In the genomic region with DNA sequence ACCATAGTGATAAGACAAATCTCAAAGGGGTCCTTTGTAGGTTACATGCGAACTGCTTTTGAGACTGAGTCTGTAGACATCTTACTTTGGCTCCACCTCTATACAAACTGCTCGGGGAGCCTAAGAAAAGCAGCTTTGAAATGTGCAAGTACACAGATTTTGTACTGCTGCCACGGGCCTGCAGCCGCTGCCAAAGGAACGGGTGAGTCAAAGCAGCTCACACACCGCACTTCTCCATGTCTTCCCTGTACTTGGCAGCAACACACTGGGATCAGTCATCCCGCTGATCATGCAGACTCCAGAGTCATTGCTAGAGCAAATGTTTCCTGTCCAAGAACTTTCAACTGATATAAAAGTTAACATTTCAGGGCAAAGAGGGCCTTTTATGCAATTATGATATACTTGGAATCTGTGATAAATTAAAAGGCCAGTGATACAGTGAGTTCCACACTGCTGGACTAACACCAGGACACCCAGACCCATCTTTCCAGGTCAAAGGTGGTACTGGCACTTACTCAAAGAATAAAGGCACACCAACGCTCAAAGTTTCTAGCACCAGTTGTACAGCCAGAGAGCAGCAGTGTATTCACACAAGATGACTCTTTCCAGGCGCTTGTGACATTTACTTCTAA, we compare ENCODE assay signal across 8 mouse cellular contexts.
DNase-seq lines count a peak whose midpoint lies in the region; ATAC-seq and TF ChIP-seq lines count a peak whose summit lies in the region.

No protein-coding gene starts in this region.

- no peak for TF ChIP-seq CTCF in lung, embryonic 14.5 days (IDR thresholded peaks at IDR 0.05; ENCODE audit: low read depth)

- H3K4me1 ChIP-seq in forebrain, embryonic 14.5 days (ENCODE audit: control insufficient read depth, insufficient read depth, low read length): peaks cover 15% of the 10 kb centered on the region; the same call in 1 of the 2 replicates
- no peaks in the 10 kb centered on the region for H3K4me1 ChIP-seq in forebrain, embryonic 11.5 days (replicated peaks; ENCODE audit: control insufficient read depth, insufficient read depth, low read length)
- H3K4me1 ChIP-seq in lung, embryonic 14.5 days (ENCODE audit: insufficient read depth): no peaks in the 10 kb centered on the region
- no peaks in the 10 kb centered on the region for H3K4me1 ChIP-seq in stomach, embryonic 15.5 days
- H3K4me1 ChIP-seq in liver, embryonic 12.5 days: no peaks in the 10 kb centered on the region

- H3K27me3 ChIP-seq in forebrain, embryonic 14.5 days (replicated peaks; ENCODE audit: control insufficient read depth, insufficient read depth, low read length): no peaks in the 10 kb centered on the region
- H3K27me3 ChIP-seq in forebrain, embryonic 11.5 days (ENCODE audit: control insufficient read depth, insufficient read depth, low read length): no peaks in the 10 kb centered on the region
- H3K27me3 ChIP-seq in lung, embryonic 14.5 days (ENCODE audit: insufficient read depth, low read length): no peaks in the 10 kb centered on the region
- H3K27me3 ChIP-seq in stomach, embryonic 15.5 days (replicated peaks): no peaks in the 10 kb centered on the region
- no peaks in the 10 kb centered on the region for H3K27me3 ChIP-seq in liver, embryonic 12.5 days (replicated peaks)

- no peak overlapping the region for H3K9ac ChIP-seq in forebrain, embryonic 14.5 days (ENCODE audit: low read length)
- no peak overlapping the region for H3K9ac ChIP-seq in forebrain, embryonic 11.5 days (ENCODE audit: low read length)
- H3K9ac ChIP-seq in lung, embryonic 14.5 days: no peak overlapping the region
- no peak overlapping the region for H3K9ac ChIP-seq in stomach, embryonic 15.5 days
- H3K9ac ChIP-seq in liver, embryonic 12.5 days: no peak overlapping the region

- 31% methylated on average over 9 of the region's 9 CpGs for WGBS in forebrain, embryonic 14.5 days
- 90% methylated on average over 9 of the region's 9 CpGs for WGBS in forebrain, embryonic 11.5 days
- 31% methylated on average over 9 of the region's 9 CpGs for WGBS in lung, embryonic 14.5 days
- WGBS in stomach, embryonic 15.5 days: 39% methylated on average over 9 of the region's 9 CpGs
- 72% methylated on average over 9 of the region's 9 CpGs for WGBS in liver, embryonic 12.5 days (ENCODE audit: insufficient replicate concordance)

- peak overlapping the region; percentile 17; the same call in 1 of the 2 replicates for H3K27ac ChIP-seq in forebrain, embryonic 14.5 days (ENCODE audit: low read depth, low read length)
- H3K27ac ChIP-seq in forebrain, embryonic 11.5 days (ENCODE audit: low read depth, low read length): no peak overlapping the region
- peak overlapping the region; percentile 58; the same call in 1 of the 2 replicates for H3K27ac ChIP-seq in lung, embryonic 14.5 days (ENCODE audit: low read depth)
- peak overlapping the region; percentile 65 for H3K27ac ChIP-seq in stomach, embryonic 15.5 days
- no peak overlapping the region for H3K27ac ChIP-seq in liver, embryonic 12.5 days

- H3K4me3 ChIP-seq in forebrain, embryonic 14.5 days (ENCODE audit: low read depth, low read length): no peak overlapping the region
- no peak overlapping the region for H3K4me3 ChIP-seq in forebrain, embryonic 11.5 days (ENCODE audit: low read depth, low read length)
- no peak overlapping the region for H3K4me3 ChIP-seq in lung, embryonic 14.5 days (ENCODE audit: low read depth, low read length)
- H3K4me3 ChIP-seq in stomach, embryonic 15.5 days (replicated peaks): no peak overlapping the region
- H3K4me3 ChIP-seq in liver, embryonic 12.5 days: no peak overlapping the region

- ATAC-seq in forebrain, embryonic 14.5 days: peak; percentile 80
- no peak for ATAC-seq in forebrain, embryonic 11.5 days (replicated peaks; ENCODE audit: low FRiP score)
- ATAC-seq in lung, embryonic 14.5 days (ENCODE audit: insufficient read depth): peak; percentile 96
- ATAC-seq in stomach, embryonic 15.5 days (ENCODE audit: insufficient read depth, low FRiP score, low read depth): peak; percentile 68; the same call in 1 of the 2 replicates
- ATAC-seq in liver, embryonic 12.5 days: no peak

- no peak overlapping the region for H3K4me2 ChIP-seq in forebrain, embryonic 14.5 days (ENCODE audit: low read length)
- no peak overlapping the region for H3K4me2 ChIP-seq in forebrain, embryonic 11.5 days (ENCODE audit: low read depth, low read length, severe bottlenecking)
- no peak overlapping the region for H3K4me2 ChIP-seq in lung, embryonic 14.5 days
- H3K4me2 ChIP-seq in stomach, embryonic 15.5 days: no peak overlapping the region
- no peak overlapping the region for H3K4me2 ChIP-seq in liver, embryonic 12.5 days

- no peaks in the 10 kb centered on the region for H3K36me3 ChIP-seq in forebrain, embryonic 14.5 days (ENCODE audit: control insufficient read depth, insufficient read depth, low read length)
- H3K36me3 ChIP-seq in forebrain, embryonic 11.5 days (ENCODE audit: control insufficient read depth, insufficient read depth, low read length): no peaks in the 10 kb centered on the region
- H3K36me3 ChIP-seq in lung, embryonic 14.5 days (ENCODE audit: insufficient read depth): no peaks in the 10 kb centered on the region
- no peaks in the 10 kb centered on the region for H3K36me3 ChIP-seq in stomach, embryonic 15.5 days
- no peaks in the 10 kb centered on the region for H3K36me3 ChIP-seq in liver, embryonic 12.5 days

- DNase-seq in forebrain, embryonic 14.5 days (ENCODE audit: low spot score): peak; percentile 91
- DNase-seq in forebrain, embryonic 11.5 days (ENCODE audit: low spot score): no peak
- peak; percentile 75 for DNase-seq in cerebellum, adult 9-10 months
- DNase-seq in gonadal fat pad, adult 2 months (ENCODE audit: low read depth): peak; percentile 50
- peak; percentile 66 for DNase-seq in kidney, postnatal 10 days
- DNase-seq in lung, embryonic 14.5 days: peak; percentile 89

- no peaks in the 10 kb centered on the region for H3K9me3 ChIP-seq in forebrain, embryonic 14.5 days (replicated peaks; ENCODE audit: control insufficient read depth, low read length)
- H3K9me3 ChIP-seq in forebrain, embryonic 11.5 days (ENCODE audit: control insufficient read depth, low read length): no peaks in the 10 kb centered on the region
- no peaks in the 10 kb centered on the region for H3K9me3 ChIP-seq in lung, embryonic 14.5 days (ENCODE audit: low read depth, low read length)
- no peaks in the 10 kb centered on the region for H3K9me3 ChIP-seq in stomach, embryonic 15.5 days
- no peaks in the 10 kb centered on the region for H3K9me3 ChIP-seq in liver, embryonic 12.5 days (replicated peaks)

Comparison
In these comparisons a context has a peak if more than half of its experiments do, and no peak if none do; other contexts are left out.
1. ATAC-seq: peak in forebrain, embryonic 14.5 days (single experiment), lung, embryonic 14.5 days (single experiment) and stomach, embryonic 15.5 days (single experiment); none in forebrain, embryonic 11.5 days (single experiment) and liver, embryonic 12.5 days (single experiment).
2. H3K27ac ChIP-seq: peak in forebrain, embryonic 14.5 days (single experiment), lung, embryonic 14.5 days (single experiment) and stomach, embryonic 15.5 days (single experiment); none in forebrain, embryonic 11.5 days (single experiment) and liver, embryonic 12.5 days (single experiment).